Mouse (Mus musculus) lung, postnatal 0 days (tissue): ENCODE results near the gene Gm45234.

ENCODE experiments used
- CTCF ChIP-seq: IDR thresholded peaks from 2 replicates; pipeline ENCODE4 v1.5.1; 2016; ENCODE audit warnings: antibody characterized with exemption, mild to moderate bottlenecking
- EP300 ChIP-seq: IDR thresholded peaks from 2 replicates; pipeline ENCODE4 v1.6.1; 2016; ENCODE audit warnings: antibody characterized with exemption, mild to moderate bottlenecking, control low read depth

DNA sequence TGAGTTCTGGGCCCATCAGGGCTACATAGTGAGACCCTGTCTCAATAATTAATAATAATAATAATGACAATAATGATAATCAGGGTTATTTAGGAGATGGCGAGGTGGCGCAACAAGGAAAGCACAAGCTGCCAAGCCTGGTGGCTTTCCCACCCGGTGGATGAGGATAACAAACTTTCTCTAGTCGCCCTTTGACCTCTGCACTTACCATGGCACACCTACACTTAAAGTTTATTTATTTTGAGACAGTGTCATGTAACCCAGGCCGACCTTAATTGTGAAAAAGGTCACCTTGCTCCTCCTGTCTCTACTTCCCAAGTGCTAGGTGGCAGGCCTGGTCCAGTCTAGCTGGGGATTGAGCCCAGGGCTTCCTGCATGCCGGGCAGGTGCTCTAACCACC lies 57.1 kb downstream of the Gm45234 start:
- TF ChIP-seq CTCF (no peak), EP300 (no peak)
